27 mouse cellular contexts compared by ENCODE assay signal in genomic region chr16:18227187-18227586, GRCm38 (mm10). TPM values are rescaled to one million over a fixed set of nuclear protein-coding genes. Genes with fewer than 3 reads are reported as not detected.
DNase-seq lines count a peak whose midpoint lies in the region; ATAC-seq and TF ChIP-seq lines count a peak whose summit lies in the region.
"Had no signal": no experiment of that assay in that cellular context is flagged by ENCODE, and none has a peak within 500 bp of the region (broad histone marks: within the 10 kb centered on the region; RNA-seq: fewer than 3 reads in every experiment).

No protein-coding gene starts in this region.

- no peaks in the 10 kb centered on the region for H3K9me3 ChIP-seq in hindbrain, embryonic 13.5 days
- H3K9me3 ChIP-seq in hindbrain, embryonic 12.5 days (replicated peaks) = no peaks in the 10 kb centered on the region
- H3K9me3 ChIP-seq: forebrain, embryonic 10.5 days; hindbrain, embryonic 10.5 days; hindbrain, embryonic 15.5 days had no signal

- H3K4me2 ChIP-seq in hindbrain, embryonic 13.5 days = no peak overlapping the region
- no peak overlapping the region for H3K4me2 ChIP-seq in hindbrain, embryonic 12.5 days (replicated peaks)
- H3K4me2 ChIP-seq: hindbrain, embryonic 15.5 days had no signal

- DNase-seq in cerebellum, adult 2 months = no peak
- no peak for DNase-seq in cerebellum, postnatal 10 days
- peak; percentile 94 for DNase-seq in heart, adult 11 months
- DNase-seq in heart, postnatal 4 days = no peak
- DNase-seq: adrenal gland, adult 8-10 months; adrenal gland, postnatal 25 days; cerebellum, adult 18-20 months; gastrocnemius, postnatal 25 days; heart, adult 2 months; kidney, adult 2 months had no signal

- ATAC-seq in hindbrain, embryonic 13.5 days (ENCODE audit: low FRiP score) = no peak
- no peak for ATAC-seq in hindbrain, embryonic 12.5 days (ENCODE audit: low FRiP score)
- ATAC-seq: activated CD4-positive, CD25-positive, alpha-beta regulatory T cell, adult 4 months; forebrain, embryonic 14.5 days; intestine, postnatal 0 days had no signal

- no peak for TF ChIP-seq CTCF in cerebellum, adult 2 months (IDR thresholded peaks at IDR 0.05; ENCODE audit: borderline replicate concordance, insufficient read depth, low read depth, low read length)

- H3K27me3 ChIP-seq in cerebellum, adult 2 months (ENCODE audit: control insufficient read depth, insufficient read depth, low read length) = no peaks in the 10 kb centered on the region
- H3K27me3 ChIP-seq in hindbrain, embryonic 13.5 days = no peaks in the 10 kb centered on the region
- H3K27me3 ChIP-seq in hindbrain, embryonic 12.5 days = no peaks in the 10 kb centered on the region
- H3K27me3 ChIP-seq: hindbrain, embryonic 15.5 days had no signal

- peak overlapping the region; percentile 17; the same call in 1 of the 2 replicates for H3K27ac ChIP-seq in cerebellum, adult 2 months (ENCODE audit: insufficient read depth, low read length)
- no peak overlapping the region for H3K27ac ChIP-seq in hindbrain, embryonic 13.5 days
- H3K27ac ChIP-seq in hindbrain, embryonic 12.5 days = no peak overlapping the region
- H3K27ac ChIP-seq: forebrain, embryonic 10.5 days; heart, adult 2 months; hindbrain, embryonic 10.5 days; hindbrain, embryonic 15.5 days had no signal

- H3K36me3 ChIP-seq in hindbrain, embryonic 13.5 days = peaks cover 66% of the 10 kb centered on the region
- H3K36me3 ChIP-seq in hindbrain, embryonic 12.5 days = peaks cover 60% of the 10 kb centered on the region

- no peak for TF ChIP-seq POLR2A in cerebellum, adult 2 months (IDR thresholded peaks at IDR 0.05; ENCODE audit: borderline replicate concordance, insufficient read depth, low read length)

- H3K9ac ChIP-seq in hindbrain, embryonic 13.5 days = peak overlapping the region; percentile 15; the same call in 1 of the 2 replicates
- H3K9ac ChIP-seq in hindbrain, embryonic 12.5 days = no peak overlapping the region
- H3K9ac ChIP-seq: hindbrain, embryonic 15.5 days had no signal

- H3K4me3 ChIP-seq in cerebellum, adult 2 months (replicated peaks; ENCODE audit: insufficient read depth, low read depth, low read length) = no peak overlapping the region
- no peak overlapping the region for H3K4me3 ChIP-seq in hindbrain, embryonic 13.5 days
- no peak overlapping the region for H3K4me3 ChIP-seq in hindbrain, embryonic 12.5 days
- H3K4me3 ChIP-seq: forebrain, embryonic 10.5 days; heart, adult 2 months; hindbrain, embryonic 10.5 days; hindbrain, embryonic 15.5 days had no signal

- peaks cover 46% of the 10 kb centered on the region for H3K4me1 ChIP-seq in cerebellum, adult 2 months (ENCODE audit: control insufficient read depth, insufficient read depth, low read length)
- H3K4me1 ChIP-seq in hindbrain, embryonic 13.5 days (replicated peaks) = peaks cover 36% of the 10 kb centered on the region
- H3K4me1 ChIP-seq in hindbrain, embryonic 12.5 days = peaks cover 13% of the 10 kb centered on the region

- whole genome bisulfite sequencing in cerebellum, adult 2 months = 90% methylated on average over 13 of the region's 13 CpGs
- 96% methylated on average over 13 of the region's 13 CpGs for WGBS in hindbrain, embryonic 13.5 days
- 94% methylated on average over 13 of the region's 13 CpGs for WGBS in hindbrain, embryonic 12.5 days

RNA-seq across cellular contexts. Expression of gene Zdhhc8, which starts 7.7 kb away (rescaled TPM):
- 74.0 and 85.3 TPM in 2 replicates for polyA plus RNA-seq in cerebellum, adult 2 months (2012; rRNA removed)
- 10 to 100 TPM; 29.8 to 36.0 TPM for total RNA-seq in heart, postnatal 4 days (2021)
- polyA plus RNA-seq in hindbrain, embryonic 13.5 days (2015; fragmentation: Nextera tagmentation; extraction: Ambion mirVana) = 11.9 and 12.2 TPM in 2 replicates
- polyA plus RNA-seq in hindbrain, embryonic 12.5 days (2016; fragmentation: Nextera tagmentation; extraction: Ambion mirVana) = 19.4 TPM in 2 replicates

RNA-seq across cellular contexts. Expression of gene Ccdc188, which starts 9.5 kb away (rescaled TPM):
- polyA plus RNA-seq in cerebellum, adult 2 months (2012; rRNA removed) = not detected in 2 replicates
- total RNA-seq in heart, postnatal 4 days (2021) = not detected
- not detected in 2 replicates for polyA plus RNA-seq in hindbrain, embryonic 13.5 days (2015; fragmentation: Nextera tagmentation; extraction: Ambion mirVana)
- polyA plus RNA-seq in hindbrain, embryonic 12.5 days (2016; fragmentation: Nextera tagmentation; extraction: Ambion mirVana) = not detected in 2 replicates
- total RNA-seq: adrenal gland, adult 8-10 months; adrenal gland, postnatal 25 days; ES-E14; gastrocnemius, adult 8-10 months; gastrocnemius, postnatal 25 days; heart, adult 2 months; heart, postnatal 25 days had no signal
- polyA plus RNA-seq: activated CD4-positive, CD25-positive, alpha-beta regulatory T cell, adult 4 months; brain, embryonic 14.5 days; embryonic facial prominence, embryonic 11.5 days; embryonic facial prominence, embryonic 14.5 days; forebrain, embryonic 10.5 days; heart, adult 2 months; heart, postnatal 0 days; hindbrain, embryonic 15.5 days; intestine, embryonic 14.5 days; intestine, postnatal 0 days; kidney, adult 2 months had no signal

RNA-seq across cellular contexts. Expression of gene Trmt2a, which starts 21.3 kb away (rescaled TPM):
- 96.0 and 99.5 TPM in 2 replicates for polyA plus RNA-seq in cerebellum, adult 2 months (2012; rRNA removed)
- 10 to 100 TPM; 30.8 to 32.9 TPM for total RNA-seq in heart, postnatal 4 days (2021)
- 95.8 and 98.7 TPM in 2 replicates for polyA plus RNA-seq in hindbrain, embryonic 13.5 days (2015; fragmentation: Nextera tagmentation; extraction: Ambion mirVana)
- 99.6 and 102 TPM in 2 replicates for polyA plus RNA-seq in hindbrain, embryonic 12.5 days (2016; fragmentation: Nextera tagmentation; extraction: Ambion mirVana)

RNA-seq across cellular contexts. Expression of gene Ranbp1, which starts 21.3 kb away (rescaled TPM):
- 96.2 and 104 TPM in 2 replicates for polyA plus RNA-seq in cerebellum, adult 2 months (2012; rRNA removed)
- 100 to 1,000 TPM; 130 to 137 TPM for total RNA-seq in heart, postnatal 4 days (2021)
- 444 and 462 TPM in 2 replicates for polyA plus RNA-seq in hindbrain, embryonic 13.5 days (2015; fragmentation: Nextera tagmentation; extraction: Ambion mirVana)
- polyA plus RNA-seq in hindbrain, embryonic 12.5 days (2016; fragmentation: Nextera tagmentation; extraction: Ambion mirVana) = 675 and 701 TPM in 2 replicates

RNA-seq across cellular contexts. Expression of gene Gm49776, which starts 30.9 kb away (rescaled TPM):
- 0.47 TPM in 1 of 2 replicates, not detected in the other for polyA plus RNA-seq in cerebellum, adult 2 months (2012; rRNA removed)
- not detected for total RNA-seq in heart, postnatal 4 days (2021)
- polyA plus RNA-seq in hindbrain, embryonic 13.5 days (2015; fragmentation: Nextera tagmentation; extraction: Ambion mirVana) = 3.3 TPM in 1 of 2 replicates, not detected in the other
- polyA plus RNA-seq in hindbrain, embryonic 12.5 days (2016; fragmentation: Nextera tagmentation; extraction: Ambion mirVana) = 1.7 and 3.9 TPM in 2 replicates
- total RNA-seq: adrenal gland, adult 8-10 months; adrenal gland, postnatal 25 days; gastrocnemius, adult 8-10 months; gastrocnemius, postnatal 25 days; heart, adult 2 months; heart, postnatal 25 days had no signal
- polyA plus RNA-seq: activated CD4-positive, CD25-positive, alpha-beta regulatory T cell, adult 4 months; brain, embryonic 14.5 days; gonadal fat pad, adult 2 months; heart, adult 2 months; hindbrain, embryonic 10.5 days; intestine, embryonic 14.5 days; kidney, adult 2 months had no signal
